Mouse (Mus musculus): ENCODE measurements at regions not wholly inside any gene's neighbourhood (a gene's known extent, or its start where the extent isn't known, plus 50 kb on each side); places are given as distances from the start of the nearest gene placed in this dataset.
"Not testable (repeated sequence)": the region's sequence is repeated elsewhere in the genome, so short reads cannot be mapped to it uniquely, and the experiment has no call there.

GRCm38 (mm10) chr8:42442786-42443185 is 698.5 kb downstream of the Triml1 start:
- no peak for DNase-seq (ENCODE audit: low read depth in 1 of 2, low spot score in 2 of 2)

- DNase-seq (ENCODE audit: low read depth in 1 of 2, low spot score in 2 of 2): no peak
Observed at GRCm38 (mm10) chr8:42402632-42403031, 738.7 kb downstream of the Triml1 start.

- no peak for DNase-seq (ENCODE audit: low read depth in 1 of 2, low spot score in 2 of 2)
Observed at GRCm38 (mm10) chr8:42396886-42397285, 744.4 kb downstream of the Triml1 start.

- DNase-seq (ENCODE audit: low read depth in 1 of 2, low spot score in 2 of 2): no peak
Observed at GRCm38 (mm10) chr8:42388816-42389215, 752.5 kb downstream of the Triml1 start.

GRCm38 (mm10) chr8:42348073-42348603 is 793.1 kb downstream of the Triml1 start:
- DNase-seq (ENCODE audit: low read depth in 1 of 2, low spot score in 2 of 2): no peak

GRCm38 (mm10) chr8:42334708-42335107 is 806.6 kb downstream of the Triml1 start:
- DNase-seq (ENCODE audit: low read depth in 1 of 2, low spot score in 2 of 2): no peak

- DNase-seq (ENCODE audit: low read depth in 1 of 2, low spot score in 2 of 2): no peak
Observed at GRCm38 (mm10) chr8:42324663-42325062, 816.6 kb downstream of the Triml1 start.

- DNase-seq (ENCODE audit: low read depth in 1 of 2, low spot score in 2 of 2): no peak
Observed at GRCm38 (mm10) chr8:42322862-42323261, 818.4 kb downstream of the Triml1 start.

- no peak for DNase-seq (ENCODE audit: low read depth in 1 of 2, low spot score in 2 of 2)
Observed at GRCm38 (mm10) chr8:42311060-42311459, 830.2 kb downstream of the Triml1 start.

- no peak for DNase-seq (ENCODE audit: low read depth in 1 of 2, low spot score in 2 of 2)
Observed at GRCm38 (mm10) chr8:42291392-42291791, 849.9 kb downstream of the Triml1 start.

GRCm38 (mm10) chr8:42282011-42282410 is 859.3 kb downstream of the Triml1 start:
- no peak for DNase-seq (ENCODE audit: low read depth in 1 of 2, low spot score in 2 of 2)

GRCm38 (mm10) chr8:42253358-42253757 is 836.5 kb upstream of the Frg1 start:
- DNase-seq (ENCODE audit: low read depth in 1 of 2, low spot score in 2 of 2): no peak

- DNase-seq (ENCODE audit: low read depth in 1 of 2, low spot score in 2 of 2): not testable (repeated sequence)
Observed at GRCm38 (mm10) chr8:42242321-42242720, 825.4 kb upstream of the Frg1 start.

- no peak for DNase-seq (ENCODE audit: low read depth in 1 of 2, low spot score in 2 of 2)
Observed at GRCm38 (mm10) chr8:42219857-42220600, 803.2 kb upstream of the Frg1 start.

GRCm38 (mm10) chr8:42210943-42211342 is 794.1 kb upstream of the Frg1 start:
- DNase-seq (ENCODE audit: low read depth in 1 of 2, low spot score in 2 of 2): no peak

GRCm38 (mm10) chr8:42209989-42210388 is 793.1 kb upstream of the Frg1 start:
- no peak for DNase-seq (ENCODE audit: low read depth in 1 of 2, low spot score in 2 of 2)

- no peak for DNase-seq (ENCODE audit: low read depth in 1 of 2, low spot score in 2 of 2)
Observed at GRCm38 (mm10) chr8:42197257-42197656, 780.4 kb upstream of the Frg1 start.

- DNase-seq (ENCODE audit: low read depth in 1 of 2, low spot score in 2 of 2): no peak
Observed at GRCm38 (mm10) chr8:42193902-42194550, 777.2 kb upstream of the Frg1 start.

GRCm38 (mm10) chr8:42187083-42187482 is 770.2 kb upstream of the Frg1 start:
- no peak for DNase-seq (ENCODE audit: low read depth in 1 of 2, low spot score in 2 of 2)

- no peak for DNase-seq (ENCODE audit: low read depth in 1 of 2, low spot score in 2 of 2)
Observed at GRCm38 (mm10) chr8:42183288-42183878, 766.5 kb upstream of the Frg1 start.

- no peak for DNase-seq (ENCODE audit: low read depth in 1 of 2, low spot score in 2 of 2)
Observed at GRCm38 (mm10) chr8:42162441-42162840, 745.6 kb upstream of the Frg1 start.

- no peak for DNase-seq (ENCODE audit: low read depth in 1 of 2, low spot score in 2 of 2)
Observed at GRCm38 (mm10) chr8:42157006-42157405, 740.1 kb upstream of the Frg1 start.

All from monocyte, adult 2 months (primary cell).